Mouse (Mus musculus) gastrocnemius, postnatal 14 days (tissue): ENCODE results near the gene Axin1. TPM values are rescaled to one million over a fixed set of nuclear protein-coding genes. Genes with fewer than 3 reads are reported as not detected.
A peak's percentile ranks its signal among the peaks of the same experiment; 100 is the strongest.

Source experiments
- DNase-seq: peaks from one replicate; pipeline ENCODE4 v3.0.0; 2021; ENCODE audit warnings: mixed read lengths
- intact Hi-C: fragments of 180-260 bp; cut with DNase I; formaldehyde crosslinking; loops from one replicate; pipeline ENCODE4 v1.15.1; 2025; ENCODE audit warnings: low total_unique reads
- total RNA-seq, 2 experiments: library from RNA; stranded (reverse); gene quantifications; 2 replicates each; pipeline ENCODE4 v1.2.3; 2021

Axin1 gene
- total RNA-seq, 2 experiments from 2014 or later: 12.0 to 13.3 TPM

DNA sequence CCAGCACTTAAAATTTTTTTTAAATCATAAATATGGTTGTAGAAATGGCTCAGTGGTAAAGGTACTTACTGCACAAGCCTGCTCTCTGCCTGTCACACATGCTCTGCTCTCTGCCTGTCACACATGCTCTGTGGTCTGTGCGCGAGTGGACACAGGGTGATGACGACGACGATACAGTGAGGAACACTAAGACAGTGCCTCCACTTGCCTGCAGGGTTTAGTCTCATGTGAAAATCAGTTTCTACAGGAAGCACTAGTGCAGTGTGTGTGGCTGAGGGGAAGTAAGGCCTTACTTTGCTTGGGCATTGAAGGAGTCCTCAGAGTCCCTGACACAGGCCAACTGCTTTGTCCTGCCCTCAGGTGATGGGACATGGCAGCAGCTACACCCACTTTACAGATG lies 91.3 kb downstream of the Axin1 start:
- intact Hi-C loops: no loop called here

DNA sequence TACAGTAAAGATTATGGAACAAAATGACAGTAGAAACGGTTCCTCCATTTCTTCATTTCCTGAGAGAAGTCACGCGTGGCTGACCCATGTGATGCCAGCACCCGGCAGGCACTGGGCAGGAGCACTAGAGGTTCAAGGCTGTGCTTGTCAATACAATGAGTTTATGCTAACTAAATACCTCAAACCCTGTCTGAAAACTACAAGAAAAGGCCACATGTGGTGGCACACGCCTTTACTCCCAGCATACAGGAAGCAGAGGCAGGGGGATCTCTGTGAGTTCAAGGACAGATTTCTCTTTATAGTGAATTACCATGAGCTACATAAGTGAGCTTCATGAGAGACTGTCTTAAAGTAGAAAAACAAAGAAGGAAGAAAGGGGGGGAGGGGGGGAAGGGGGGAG lies 92.7 kb downstream of the Axin1 start:
- DNase-seq: no peak
- intact Hi-C loops: no loop called here

More for the DNA sequence above, 91.3 kb downstream of the Axin1 start:
- no peak for DNase-seq

DNA sequence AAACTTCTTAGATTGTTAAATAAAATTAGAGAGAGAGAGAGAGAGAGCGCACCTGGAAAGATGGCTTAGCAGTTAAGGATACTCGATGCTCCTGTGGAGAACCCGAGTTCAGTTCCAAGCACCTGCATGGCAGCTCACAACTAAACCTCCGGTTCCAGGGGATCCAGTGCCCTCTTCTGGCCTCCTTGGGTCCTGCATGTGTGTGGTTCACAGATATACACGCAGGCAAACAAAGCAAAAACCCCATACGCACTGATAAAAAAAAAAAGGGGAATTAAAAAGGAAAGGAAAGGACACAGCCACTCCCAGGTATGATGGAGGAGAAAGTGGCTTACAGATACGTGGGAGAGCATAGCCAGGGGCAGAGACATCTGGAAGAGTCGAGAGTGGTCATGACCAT lies 94.4 kb downstream of the Axin1 start:
- no peak for DNase-seq
- intact Hi-C loops: no loop called here

DNA sequence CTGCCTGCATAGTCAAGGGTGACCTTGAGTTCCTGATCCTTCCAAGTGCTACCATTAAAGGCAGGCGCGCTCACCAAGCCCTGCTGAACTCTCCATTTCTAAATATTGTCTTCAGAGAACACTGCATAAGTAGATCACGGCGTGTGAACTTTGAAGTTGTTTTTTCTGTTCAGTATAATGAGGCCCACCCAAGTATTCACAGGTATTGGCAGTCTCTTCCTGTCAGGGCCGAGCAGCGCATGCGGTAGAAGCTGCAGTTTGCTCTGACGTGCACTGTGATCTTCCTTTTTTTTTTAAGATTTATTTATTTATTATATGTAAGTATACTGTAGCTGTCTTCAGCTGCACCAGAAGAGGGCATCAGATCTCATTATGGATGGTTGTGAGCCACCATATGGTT lies 95.9 kb downstream of the Axin1 start:
- no peak for DNase-seq
- intact Hi-C loops: no loop called here

DNA sequence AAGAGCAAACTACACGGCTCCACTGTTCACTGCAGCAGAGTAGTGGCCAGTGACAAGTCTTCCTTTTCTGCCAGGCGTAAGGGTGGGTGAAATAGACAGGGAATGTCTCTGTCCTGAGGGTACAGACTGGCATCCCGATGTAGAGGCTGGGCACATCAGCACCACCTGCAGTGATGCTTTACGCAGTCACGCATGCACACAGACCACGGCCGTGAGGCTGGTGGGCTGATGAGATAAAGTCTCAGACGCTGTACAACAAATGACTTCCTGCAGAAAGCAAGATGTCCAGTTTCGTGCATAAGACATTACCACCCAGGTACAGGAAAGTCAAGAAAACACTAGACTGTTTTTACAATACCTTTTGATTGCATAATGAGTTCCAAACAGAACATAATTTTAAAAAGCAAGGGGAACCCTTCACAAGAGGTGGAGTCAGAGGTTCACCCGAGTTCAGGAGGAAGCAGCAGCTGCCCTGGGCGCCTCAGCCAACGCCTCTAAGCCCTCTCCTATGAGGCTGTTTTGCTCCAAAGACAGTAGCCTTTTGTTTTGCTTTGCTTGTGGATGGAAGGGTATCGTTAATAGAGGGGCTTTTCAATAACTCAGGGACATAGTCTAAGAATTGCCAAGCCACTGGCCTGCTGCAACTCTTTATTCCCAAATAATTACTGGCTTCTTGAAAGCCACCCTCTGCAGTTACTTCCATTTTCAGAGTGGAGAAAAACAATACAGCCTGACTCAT lies 96.8 kb downstream of the Axin1 start:
- intact Hi-C loops: no loop called here
- DNase-seq: peak; percentile 52

DNA sequence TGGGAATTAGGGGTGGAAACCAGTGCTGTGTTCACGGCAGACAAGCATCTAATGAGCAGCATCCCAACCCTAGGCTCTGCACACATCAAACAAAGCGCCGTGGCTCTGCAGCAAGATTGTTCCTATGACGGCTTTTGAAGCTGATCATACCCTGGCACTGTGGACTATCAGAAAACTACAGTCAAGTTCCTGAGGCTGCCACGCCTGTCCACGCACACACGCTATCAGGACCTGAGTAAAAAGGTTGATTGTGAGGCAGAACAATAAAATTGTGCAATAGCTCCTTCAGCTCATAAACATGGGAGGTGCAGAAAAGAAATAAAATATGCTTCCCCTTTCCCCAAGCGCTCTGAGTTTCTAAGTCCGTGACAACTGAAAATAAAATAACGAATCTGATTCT lies 99.2 kb downstream of the Axin1 start:
- intact Hi-C loops: no loop called here
- no peak for DNase-seq

DNA sequence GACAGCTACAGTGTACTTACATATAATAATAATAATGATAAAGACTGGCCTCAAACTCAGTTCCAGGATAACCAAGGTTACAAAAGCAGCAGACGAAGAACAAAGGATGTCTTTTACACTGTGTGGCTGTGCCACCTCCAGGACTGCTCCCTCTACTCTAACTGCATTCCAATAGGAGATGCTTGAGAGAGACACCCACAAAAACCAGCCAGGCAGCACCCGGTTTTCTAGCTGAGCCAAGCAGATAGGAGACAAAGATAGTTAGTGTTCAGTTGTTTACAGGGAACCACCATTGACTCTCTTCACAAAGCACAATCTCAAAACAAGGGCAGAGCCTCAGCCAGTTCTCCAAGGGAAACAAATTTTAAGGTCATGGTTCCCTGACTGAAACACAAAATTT lies 101.1 kb downstream of the Axin1 start:
- no peak for DNase-seq
- intact Hi-C loops: no loop called here

DNA sequence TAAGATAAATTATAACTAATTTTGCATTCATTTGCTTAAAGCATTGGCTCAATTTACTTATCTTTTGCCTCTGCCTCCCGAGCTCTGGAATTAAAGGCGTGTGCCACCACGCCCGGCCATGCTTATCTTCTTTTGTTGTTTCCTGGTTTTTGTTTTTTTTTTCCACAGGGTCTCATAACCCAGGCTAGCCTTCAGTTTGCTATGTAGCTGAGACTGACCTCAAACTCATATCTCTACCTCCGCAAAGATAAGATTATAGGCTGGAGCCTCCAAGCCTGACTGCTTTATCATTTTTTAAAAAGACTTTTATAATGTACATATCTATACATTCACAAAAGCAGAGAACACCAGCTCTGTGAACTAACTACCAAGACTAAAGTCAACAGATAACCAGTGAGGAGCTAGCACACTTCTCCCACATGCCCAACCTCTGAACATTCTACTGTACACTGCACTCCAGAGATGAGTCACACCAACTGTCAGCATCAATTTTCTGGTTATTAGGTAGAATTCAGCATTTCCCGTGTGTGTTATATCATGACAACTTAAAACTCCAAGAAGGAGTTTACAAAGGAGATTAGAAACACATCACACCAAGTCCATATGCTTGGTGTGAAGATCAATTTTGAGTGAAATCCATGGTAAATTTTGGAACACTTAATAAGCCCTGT lies 101.8 kb downstream of the Axin1 start:
- DNase-seq: no peak
- intact Hi-C loops: loop anchor here (10.0 kb wide), 1 partner anchor 105 kb away; the partner anchor contains the start of gene Axin1

DNA sequence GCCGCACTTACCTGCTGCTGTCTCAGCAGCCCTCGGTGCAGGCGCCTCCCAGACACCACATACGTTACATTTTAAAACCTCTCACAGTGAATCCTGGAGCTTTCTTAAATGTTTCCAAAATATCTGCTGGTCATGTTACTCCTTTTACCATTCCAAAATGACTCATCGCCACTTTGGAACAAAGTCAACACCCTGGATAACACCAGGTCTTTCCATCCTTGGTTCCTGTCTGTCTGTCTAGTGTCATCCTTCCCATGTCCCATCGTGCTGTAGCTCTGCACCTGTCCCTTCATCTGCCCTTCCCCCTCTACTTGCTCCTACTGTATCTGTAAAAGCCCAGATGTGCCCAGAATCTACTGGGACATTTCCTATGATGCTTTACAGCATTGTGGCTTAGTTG lies 102.5 kb downstream of the Axin1 start:
- intact Hi-C loops: loop anchor here (10.0 kb wide), 1 partner anchor 106 kb away; the partner anchor contains the start of gene Axin1
- no peak for DNase-seq

DNA sequence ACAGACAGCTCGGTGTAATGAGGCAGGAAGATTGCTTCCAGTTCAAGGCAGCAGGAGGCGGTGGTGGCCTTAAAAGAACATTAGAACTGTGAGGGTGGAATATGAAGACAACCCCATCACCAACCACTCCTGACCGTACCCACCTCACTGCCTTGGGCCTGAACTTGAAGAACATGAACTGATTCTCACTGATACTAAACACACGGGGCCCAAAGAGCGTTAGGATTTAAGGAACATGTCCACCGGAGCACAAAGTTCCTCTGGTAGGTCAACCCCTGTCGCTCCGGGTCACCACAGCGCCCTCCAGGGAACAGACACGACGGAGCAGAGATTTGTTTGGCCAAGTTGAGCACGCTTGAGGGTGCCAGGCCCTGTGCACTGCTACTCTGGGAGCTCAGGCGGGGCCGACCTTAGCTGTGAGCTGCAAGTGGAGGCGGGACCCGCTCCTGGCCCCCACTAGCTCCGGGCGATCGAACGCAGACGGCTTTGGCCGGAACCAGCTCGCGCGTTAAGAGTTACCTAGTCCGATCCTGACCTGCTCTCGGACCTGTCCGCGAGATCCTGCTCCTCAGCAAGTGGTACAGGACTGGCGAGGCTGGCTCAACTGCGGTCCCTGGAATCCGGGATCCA lies 105.1 kb downstream of the Axin1 start:
- intact Hi-C loops: loop anchor here (10.0 kb wide), 1 partner anchor 109 kb away; the partner anchor contains the start of gene Axin1
- DNase-seq: peak; percentile 80

DNA sequence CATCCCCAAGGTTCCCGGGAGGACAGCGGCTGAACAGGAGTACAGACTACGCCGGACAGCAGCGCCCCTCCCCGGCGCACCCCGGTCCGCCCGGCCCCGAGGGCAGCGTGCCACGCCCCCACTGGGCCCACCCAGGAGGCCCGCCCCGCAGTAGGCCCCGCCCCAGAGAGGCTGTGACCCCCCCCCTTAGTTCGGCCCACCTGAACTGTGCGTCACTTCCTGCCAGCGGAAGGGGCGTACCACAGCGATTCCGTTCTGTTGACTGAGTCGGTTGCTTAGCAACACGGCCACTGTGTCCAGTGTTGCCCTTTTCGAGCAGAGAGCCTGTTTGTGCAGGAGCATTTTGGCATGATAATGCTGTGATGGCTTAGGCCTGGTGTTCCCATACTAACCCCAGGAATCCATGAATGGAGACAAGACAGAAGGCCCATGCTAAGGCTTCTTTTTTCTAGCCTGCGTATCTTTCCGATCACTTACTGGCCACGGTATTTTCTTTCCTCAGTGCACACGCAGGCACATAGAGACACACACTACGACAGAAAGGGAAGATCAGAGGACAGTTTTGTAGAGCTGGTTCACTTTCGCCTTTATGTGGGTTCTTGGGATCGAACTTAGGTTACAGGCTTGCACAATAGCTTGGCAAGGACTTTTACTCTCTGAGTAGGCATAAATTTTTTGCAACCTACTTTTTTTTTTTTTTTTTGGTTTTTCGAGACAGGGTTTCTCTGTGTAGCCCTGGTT lies 105.8 kb downstream of the Axin1 start, which contains the start of gene Fam234a:
Gene Fam234a (minus strand): TSS at position 142 of the 741 bp plus-strand sequence.
- DNase-seq: peak; percentile 97
- intact Hi-C loops: loop anchor here (10.0 kb wide), 1 partner anchor 109 kb away; the partner anchor contains the start of gene Axin1

Other genes with a start within 250 kb of the Axin1 start
- 10 to 100 TPM; 10.1 to 10.3 TPM for gene Rab40c, start 219.0 kb upstream of the Axin1 start, total RNA-seq
- 10 to 100 TPM; 29.8 to 30.2 TPM for gene Pigq, start 193.8 kb upstream of the Axin1 start, total RNA-seq
- not detected for gene Nhlrc4, start 193.7 kb upstream of the Axin1 start, total RNA-seq
- not detected for gene A930017K11Rik, start 186.1 kb upstream of the Axin1 start, total RNA-seq
- gene Capn15, start 152.9 kb upstream of the Axin1 start, total RNA-seq: 1 to 10 TPM; 4.3 to 5.9 TPM
- 10 to 100 TPM; 39.2 to 41.3 TPM for gene Rab11fip3, start 69.1 kb upstream of the Axin1 start, total RNA-seq
- 1 to 10 TPM; 4.0 to 4.5 TPM for gene Decr2, start 48.4 kb upstream of the Axin1 start, total RNA-seq
- gene Nme4, start 43.1 kb upstream of the Axin1 start, total RNA-seq: 1 to 10 TPM; 3.0 to 3.9 TPM
- gene Tmem8, start 25.4 kb upstream of the Axin1 start, total RNA-seq: 1 to 10 TPM in 1 of 2 experiments, under 1 TPM in 1; 0.80 to 1.3 TPM
- 10 to 100 TPM; 55.3 to 57.7 TPM for gene Mrpl28, start 15.2 kb upstream of the Axin1 start, total RNA-seq
- not detected for gene Pdia2, start 60.4 kb downstream of the Axin1 start, total RNA-seq
- 1 to 10 TPM in 1 of 2 experiments, under 1 TPM in 1; 0.47 to 1.5 TPM for gene Rgs11, start 64.3 kb downstream of the Axin1 start, total RNA-seq
- 1 to 10 TPM; 2.2 to 5.1 TPM for gene Arhgdig, start 69.1 kb downstream of the Axin1 start, total RNA-seq
- gene Fam234a, start 105.6 kb downstream of the Axin1 start, total RNA-seq: 10 to 100 TPM; 47.8 to 62.8 TPM
- gene Luc7l, start 114.2 kb downstream of the Axin1 start, total RNA-seq: 10 to 100 TPM; 14.0 to 15.4 TPM